Mouse (Mus musculus): Measurements from ENCODE around the gene Xpo6.

The Xpo6 gene

DNA sequence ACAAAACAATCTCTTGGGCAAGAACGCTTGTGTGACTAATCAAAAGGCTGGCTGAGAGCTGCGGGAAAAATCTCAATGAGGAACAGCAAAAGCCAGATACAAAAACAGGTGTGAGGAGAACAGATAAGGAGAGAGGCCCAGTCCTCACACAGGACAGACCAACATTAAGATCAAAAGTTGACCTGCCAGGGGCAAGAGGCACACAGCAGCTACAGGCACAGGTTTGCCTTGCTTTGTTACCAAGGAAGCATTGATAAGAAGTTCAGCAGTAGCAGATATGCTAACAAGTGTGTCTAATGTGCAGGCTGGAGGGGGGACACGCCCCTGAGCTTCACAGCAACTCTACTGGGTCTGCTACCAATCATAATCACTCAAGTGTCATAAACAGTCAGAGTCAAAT is 73.8 kb downstream of the Xpo6 start:
- DNase-seq (ENCODE audit: low spot score) = no peak

DNA sequence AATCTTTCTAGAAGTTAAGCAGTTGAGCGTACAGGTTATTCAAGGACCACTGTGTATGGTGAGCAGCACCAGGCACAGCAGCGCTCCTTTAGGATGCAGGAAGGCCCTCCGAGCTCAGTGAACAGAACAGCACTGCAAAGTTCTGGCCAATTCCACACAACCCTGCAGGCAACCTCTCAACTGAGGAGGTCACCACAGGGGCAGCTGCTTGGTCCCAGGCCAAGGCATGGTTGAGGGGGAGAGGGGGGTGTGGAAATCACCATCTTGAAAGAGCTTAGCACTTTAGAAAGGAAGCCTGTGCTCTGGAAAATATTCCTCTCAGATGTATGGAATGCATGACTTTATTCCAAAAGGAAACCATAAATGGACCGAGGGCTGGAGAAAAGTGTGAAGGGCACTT is 78.8 kb downstream of the Xpo6 start:
- no peak for DNase-seq (ENCODE audit: low spot score)

DNA sequence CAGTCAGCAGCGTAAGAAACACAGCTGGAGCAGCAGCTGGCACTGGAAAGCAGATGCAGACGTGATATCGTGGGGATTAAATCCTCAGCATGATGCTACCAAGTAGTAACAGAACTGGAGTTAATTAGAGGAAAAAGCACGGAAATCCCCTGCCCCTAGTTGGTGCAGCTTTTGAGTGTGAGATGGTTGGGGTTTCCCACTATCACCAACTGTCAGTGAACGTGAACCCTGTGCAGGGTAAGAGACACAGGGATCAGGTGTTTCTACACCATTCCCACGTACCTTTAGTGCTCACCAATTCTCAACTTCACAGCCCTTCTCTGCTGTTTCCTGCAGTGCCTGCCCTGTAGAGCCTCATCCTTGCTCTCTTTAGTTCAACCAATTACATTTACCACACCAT is 80.5 kb downstream of the Xpo6 start:
- DNase-seq (ENCODE audit: low spot score) = no peak

DNA sequence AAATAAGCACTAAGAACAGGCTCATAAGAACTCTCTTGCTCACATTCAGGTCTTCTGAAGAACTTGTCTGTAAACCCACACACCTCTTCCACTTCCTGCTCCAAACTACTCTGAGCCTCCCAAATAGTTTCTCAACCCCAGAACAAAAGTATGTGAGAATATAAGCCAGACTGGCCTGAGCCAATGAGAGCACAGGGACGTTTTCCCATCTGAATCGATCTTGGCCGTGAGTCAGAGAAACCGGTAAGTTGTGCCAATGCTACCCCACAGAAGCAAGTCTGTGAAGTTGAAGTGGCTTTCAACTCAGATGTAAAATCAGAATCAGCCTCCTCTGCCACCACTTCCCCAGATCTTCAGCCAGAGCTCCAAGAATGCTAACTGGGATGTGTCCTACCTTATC is 87.0 kb downstream of the Xpo6 start:
- DNase-seq (ENCODE audit: low spot score) = no peak

DNA sequence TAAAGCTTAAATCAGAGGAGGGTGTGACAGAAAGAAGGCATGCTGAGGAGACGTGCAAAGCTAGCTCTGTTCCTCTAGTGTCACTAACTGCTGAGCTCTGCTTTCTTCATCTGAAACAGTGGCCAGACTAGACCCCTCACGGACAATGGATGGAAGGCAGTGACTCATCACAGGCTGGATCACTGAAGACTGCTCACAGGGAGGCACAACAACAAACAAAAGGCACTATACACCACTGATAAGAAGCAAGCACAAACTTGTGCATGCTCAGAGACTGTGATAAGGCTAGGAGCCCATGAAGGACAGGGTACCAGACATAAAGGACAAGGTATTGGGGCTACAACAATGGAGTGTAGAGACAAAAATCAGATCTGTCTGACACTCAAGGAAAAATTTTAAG is 89.1 kb downstream of the Xpo6 start:
- DNase-seq (ENCODE audit: low spot score) = no peak

DNA sequence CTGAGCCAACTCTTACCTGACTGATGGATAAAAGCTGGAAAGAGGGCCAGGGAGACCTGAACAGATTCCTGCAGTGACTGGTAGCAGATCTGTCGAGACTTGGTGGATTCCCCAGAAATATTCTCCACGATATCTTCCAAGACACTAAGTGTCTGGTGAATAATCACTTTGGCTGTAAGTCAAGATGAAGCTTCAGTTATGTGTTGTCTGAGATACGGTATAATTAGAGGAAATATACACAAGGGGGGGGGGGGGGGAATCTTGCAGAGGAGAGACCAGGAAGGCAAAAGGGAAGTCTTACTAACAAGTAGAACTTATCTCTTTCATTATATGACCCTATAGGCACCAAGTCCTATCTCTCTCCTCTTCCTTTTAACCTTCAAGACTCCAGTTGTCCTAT is 90.4 kb downstream of the Xpo6 start:
- DNase-seq (ENCODE audit: low spot score) = no peak

DNA sequence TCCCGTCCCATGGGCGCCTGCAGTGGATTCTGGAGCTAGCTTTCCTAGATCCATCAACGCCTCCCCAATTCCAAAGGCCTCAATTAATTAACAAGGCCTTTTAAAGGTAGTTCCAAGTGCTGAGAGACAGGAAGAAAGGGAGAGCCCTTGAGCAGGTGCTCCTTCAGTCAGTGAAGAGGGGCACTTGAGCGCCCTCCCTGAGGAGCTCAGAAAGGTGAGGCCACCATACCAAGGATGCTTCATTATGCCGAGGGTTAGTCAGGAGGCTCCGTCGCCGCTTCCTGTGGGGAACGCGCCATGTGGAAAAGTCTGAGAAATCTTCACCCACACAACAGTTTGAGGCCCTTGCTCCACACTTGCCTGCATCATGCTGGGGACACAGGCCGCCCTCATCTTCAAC is 99.9 kb downstream of the Xpo6 start:
- DNase-seq (ENCODE audit: low spot score) = peak; percentile 3

DNA sequence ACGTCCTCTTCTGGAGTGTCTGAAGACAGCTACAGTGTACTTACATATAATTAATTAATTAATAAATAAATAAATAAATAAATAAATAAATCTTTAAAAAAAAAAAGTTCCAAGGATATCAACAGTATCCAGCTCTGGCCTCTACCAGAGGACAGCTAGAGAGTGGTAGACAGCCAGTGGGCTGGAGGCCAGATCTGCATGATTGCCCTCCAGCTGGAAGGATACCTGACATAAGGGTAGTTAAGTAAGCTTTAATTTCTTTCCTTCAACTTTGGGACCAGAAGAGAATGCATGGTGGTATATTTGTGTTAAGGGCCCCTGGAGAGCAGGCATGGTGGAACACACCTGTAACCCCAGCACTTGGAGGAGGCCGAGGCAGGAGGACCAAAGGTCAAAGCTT is 100.5 kb downstream of the Xpo6 start:
- DNase-seq (ENCODE audit: low spot score) = peak; percentile 2

DNA sequence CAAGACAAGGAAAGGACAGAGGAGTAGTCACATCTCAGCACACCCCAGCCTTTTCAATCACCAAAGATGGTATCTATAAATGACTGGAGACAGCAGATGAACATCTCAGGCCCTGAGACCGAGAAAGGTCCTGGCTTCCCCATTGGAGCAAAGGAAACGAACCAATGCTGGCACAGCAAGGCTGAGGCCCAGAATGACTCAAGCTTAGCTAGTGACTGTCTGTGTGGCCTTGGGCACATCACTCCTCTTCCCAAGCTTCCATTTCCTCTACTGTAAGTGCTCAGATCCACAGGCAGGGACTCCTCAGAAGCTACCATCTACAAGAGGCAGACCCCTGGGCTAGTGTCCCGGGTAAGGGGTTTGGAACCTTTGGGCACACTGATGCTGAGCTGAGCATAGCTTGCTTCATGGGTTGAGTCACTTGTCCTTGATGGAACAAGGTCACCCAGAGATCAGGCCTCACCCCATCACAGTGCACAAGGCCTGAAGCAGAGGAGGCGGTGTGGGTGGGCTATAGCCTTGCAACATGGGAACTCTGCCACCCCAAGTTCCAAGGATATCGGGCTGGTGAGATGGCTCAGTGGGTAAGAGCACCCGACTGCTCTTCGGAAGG is 101.0 kb downstream of the Xpo6 start:
- peak; percentile 30 for DNase-seq (ENCODE audit: low spot score)

DNA sequence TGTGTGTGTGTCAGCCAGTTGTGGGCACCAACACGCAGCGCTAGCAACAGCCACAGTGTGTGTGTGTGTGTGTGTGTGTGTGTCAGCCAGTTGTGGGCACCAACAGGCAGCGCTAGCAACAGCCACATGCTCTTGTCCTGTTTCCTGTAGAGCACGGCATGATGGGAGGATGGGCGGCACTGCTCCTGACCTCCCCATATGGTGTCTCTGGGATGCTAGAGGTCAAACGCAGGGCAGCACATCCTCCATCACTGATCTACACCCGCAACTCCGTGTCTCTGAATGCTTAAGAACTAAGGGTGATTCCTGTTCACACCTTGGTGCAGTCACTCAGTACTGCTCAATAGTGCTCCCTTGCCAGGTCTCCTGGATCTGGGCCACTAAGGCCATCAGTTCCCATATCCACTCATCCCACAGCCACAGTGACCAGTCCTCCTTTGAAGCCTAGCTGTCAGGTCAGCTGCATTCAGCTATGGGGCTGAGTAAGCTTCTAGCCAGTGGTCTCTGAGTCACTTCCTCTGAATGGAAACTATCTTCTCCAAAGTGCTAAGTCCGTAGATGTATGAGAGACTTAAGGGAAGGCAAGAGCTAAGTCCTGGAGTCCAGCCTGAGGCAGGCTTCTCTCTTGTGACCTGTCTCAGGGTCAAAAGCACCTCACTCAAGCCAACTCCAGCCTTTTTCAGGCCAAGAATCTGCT is 102.9 kb downstream of the Xpo6 start:
- no peak for DNase-seq (ENCODE audit: low spot score)

DNA sequence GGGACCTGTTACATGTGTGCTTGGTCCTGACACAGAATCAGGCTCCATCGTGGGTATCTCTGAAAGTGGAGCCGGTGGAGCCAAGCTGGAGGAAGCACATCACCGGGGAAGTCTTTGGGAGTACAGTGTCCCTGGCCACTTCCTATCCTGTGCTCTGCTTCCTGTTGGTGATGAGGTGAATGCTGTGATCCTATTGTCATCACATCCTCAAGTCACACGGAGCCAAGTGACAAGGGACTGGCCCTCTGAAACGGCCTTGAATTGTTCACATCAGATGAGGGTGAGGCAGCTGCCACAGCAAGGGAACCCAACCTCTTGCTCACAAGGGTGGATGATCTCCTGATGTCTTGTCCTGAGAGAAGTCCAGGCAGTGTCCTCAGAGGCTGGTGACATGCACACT is 103.7 kb downstream of the Xpo6 start:
- DNase-seq (ENCODE audit: low spot score) = no peak

DNA sequence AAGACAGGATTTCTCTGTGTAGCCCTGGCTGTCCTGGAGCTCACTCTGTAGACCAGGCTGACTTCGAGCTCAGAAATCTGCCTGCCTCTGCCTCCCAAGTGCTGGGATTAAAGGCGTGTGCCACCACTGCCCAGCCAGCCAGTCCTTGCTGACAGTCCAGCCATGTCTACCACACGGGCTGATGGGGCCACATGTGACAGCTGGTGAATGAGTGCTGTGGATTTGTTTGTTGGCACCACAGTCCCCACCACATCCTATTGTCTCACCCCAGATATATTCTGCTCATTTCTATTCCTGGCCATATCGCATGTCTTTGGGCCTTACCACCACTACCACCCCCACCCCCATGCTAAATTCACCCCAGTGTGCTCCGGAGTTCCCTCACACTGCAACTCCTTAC is 105.6 kb downstream of the Xpo6 start:
- peak; percentile 2 for DNase-seq (ENCODE audit: low spot score)

DNA sequence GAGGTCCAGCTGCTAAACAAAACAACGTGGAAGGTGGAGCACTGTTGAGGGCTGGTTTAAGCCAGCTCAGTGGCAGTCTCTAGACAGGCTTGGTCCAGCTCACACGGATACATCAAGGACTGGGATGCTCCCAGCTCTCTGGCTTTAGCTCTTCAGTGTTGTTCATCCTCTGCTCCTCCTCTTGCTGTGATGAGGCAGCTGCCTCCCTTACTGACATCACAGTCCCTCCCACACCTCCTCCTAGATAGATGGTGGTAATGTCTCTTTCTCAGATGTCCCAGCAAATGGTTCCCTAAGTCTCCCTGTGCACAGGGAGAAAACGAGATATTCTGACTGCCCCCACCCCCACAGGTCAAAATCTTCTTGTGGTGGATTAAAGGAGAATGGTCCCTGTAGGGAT is 107.1 kb downstream of the Xpo6 start:
- no peak for DNase-seq (ENCODE audit: low spot score)

DNA sequence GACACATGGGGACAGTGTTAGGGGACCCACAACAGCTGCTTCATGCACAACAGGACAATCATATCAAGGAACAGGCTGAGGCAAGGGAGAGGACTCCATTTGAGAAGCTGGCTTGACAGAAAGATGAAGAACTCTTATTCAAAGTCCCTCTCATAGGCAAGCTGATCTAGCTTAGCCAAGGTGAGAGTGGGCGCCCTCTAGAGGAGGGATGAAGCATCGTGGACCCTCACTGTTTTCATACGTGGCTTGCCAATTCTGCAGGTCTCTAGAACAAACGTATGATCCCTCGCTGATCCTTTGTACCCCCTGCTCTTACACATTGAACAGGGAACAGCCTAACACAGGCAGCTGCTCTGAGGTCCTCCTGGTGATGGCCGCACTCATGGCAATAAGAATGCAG is 110.5 kb downstream of the Xpo6 start:
- DNase-seq (ENCODE audit: low spot score) = peak; percentile 38

DNA sequence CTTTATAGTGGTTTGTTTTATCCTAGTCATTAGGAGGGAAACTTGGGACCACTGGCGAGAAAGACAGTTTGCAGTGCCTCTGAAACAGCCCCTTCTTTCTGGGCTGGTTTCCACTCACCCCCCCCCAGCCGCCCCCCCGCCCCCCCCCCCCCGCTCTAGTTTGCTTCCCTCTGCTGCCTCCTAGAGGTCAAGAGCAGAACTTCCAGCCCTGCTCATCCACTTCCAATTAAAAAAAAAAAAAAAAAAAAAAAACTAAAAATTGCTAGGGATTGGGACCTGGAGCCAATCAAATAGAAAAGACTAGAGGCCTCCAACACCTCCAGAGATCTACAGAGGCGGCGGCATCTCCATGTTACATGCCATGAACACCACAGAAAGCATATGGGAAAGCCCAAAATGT is 112.1 kb downstream of the Xpo6 start:
- DNase-seq (ENCODE audit: low spot score) = no peak

DNA sequence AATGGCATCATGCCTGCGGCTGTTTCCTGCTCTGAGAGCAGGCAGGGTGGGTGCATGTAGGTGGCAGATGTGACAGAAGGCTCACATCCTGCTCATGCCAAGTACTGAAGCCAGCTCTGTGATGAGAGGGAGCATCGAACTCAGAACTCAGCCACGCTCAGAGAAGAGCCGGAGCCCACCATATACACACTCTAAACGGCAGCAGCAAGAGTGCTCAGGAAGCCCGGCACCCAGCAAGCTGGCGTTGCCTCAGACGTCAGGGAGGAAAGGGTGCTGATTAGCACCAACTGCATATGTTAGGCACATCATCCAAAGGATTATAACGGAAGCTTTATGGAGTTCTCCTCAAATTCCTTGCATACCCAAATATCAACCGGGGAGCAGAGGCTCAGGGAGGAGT is 112.7 kb downstream of the Xpo6 start:
- no peak for DNase-seq (ENCODE audit: low spot score)

DNA sequence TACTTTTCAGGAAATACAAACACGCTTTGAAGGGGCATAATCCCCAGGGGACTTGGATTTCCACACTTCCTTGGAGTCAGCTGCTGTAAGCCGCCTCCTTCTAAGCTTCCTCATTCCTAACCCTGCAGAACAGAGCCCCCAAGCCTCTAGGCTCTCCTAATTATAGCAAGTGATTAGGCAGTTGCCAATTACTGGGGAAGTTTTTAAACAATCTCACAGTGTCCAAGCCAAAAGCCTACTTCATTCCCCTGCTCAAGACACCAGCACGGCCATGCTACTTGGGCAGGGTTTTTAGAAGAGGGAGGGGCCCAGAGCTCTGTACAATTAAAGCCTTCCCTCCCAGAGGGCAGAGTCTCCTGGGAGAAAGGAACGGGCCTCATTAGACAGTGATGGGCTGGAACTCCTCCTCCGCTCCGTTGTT is 114.0 kb downstream of the Xpo6 start:
- no peak for DNase-seq (ENCODE audit: low spot score)

DNA sequence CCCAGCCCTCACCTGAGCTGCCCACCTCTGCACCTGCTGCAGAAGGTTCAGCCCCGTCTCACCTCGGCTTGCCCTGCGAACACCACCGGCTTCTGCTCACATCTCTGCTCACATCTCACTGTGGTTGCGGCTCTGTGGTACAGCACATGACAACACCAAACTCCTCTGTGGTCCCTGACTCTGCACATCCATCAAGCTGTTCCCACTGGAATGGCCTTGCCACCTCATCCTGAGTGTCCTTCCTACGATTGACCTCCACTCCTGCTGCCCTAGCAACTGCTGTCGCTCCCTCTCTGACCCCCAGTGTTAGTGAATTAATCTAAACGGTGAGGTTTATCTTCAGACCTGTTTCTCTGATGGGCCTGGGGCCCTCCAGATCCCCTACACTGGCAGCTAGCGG is 115.1 kb downstream of the Xpo6 start:
- DNase-seq (ENCODE audit: low spot score) = no peak

DNA sequence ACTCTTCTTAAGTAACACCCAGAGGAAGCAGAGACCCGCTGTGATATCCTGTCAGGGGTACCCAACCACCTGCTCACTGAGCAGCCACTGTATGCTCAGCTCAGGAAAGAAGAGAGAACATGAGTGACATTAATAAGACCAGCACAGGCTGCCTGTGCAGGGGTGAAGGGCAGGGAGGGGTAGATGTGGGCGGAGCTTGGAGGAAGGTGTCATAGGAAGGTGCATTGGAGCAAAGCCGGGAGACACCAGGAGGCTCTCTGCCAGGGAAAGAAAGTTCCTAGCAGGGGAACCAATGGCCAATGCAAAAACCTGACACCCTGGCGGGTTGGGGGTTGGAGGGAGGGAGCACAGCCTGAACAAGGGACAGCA is 116.3 kb downstream of the Xpo6 start:
- no peak for DNase-seq (ENCODE audit: low spot score)

DNA sequence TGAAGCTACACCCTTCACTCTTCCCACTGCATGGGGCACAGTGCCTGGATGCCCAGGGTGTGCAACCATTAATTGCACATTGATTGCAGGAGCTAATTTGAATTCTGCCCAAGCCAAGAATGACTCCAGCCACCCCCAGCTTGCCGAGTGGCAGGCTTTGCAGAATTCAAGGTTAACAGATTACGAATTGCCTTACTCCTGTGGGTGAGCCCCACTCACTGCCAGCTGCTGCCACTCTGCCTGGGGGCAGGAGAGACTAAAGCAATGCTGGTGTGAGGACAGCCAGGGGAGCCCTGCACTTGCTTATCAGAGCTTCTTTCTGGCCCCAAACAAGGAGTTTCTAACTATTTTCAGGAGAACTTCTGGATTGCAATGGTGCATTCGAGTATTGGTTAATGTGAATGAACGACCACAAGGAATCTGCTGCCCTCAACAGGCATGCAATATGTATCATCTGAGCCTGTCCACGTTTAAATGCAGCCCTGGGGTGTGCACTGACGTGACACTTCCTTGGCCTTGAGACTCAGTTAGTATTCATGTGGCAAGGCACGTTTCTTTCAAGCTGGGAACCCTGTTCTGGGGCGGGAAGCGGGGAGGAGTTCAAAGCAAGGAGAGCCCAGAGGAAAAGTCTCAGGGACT is 116.8 kb downstream of the Xpo6 start:
- DNase-seq (ENCODE audit: low spot score) = no peak

DNA sequence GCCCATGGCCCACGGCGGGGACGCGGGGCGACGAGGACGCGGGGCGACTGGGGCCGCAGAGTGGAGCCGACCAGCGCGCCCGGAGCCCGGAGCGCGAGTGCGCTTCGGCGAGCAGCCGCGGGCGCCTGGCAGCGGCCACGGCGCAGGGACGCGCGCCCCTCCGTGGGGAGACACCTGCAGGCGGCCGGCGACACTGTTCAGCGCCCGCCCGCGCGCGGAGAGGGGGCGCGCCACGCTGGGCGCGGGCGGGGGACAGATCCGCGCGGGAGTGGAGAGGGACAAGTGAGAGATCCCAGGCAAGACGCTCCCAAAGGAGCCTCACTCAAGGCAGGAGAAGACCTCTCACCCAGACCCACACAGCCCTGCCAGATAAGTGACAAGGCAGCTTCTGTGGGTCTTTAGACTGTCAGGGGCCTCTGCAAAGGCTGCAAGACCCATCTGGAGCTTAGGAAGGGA is 118.0 kb downstream of the Xpo6 start, which contains the start of gene Gsg1l:
Gene Gsg1l (minus strand): TSS at position 126 of the 456 bp plus-strand sequence.
- peak; percentile 31 for DNase-seq (ENCODE audit: low spot score)

DNA sequence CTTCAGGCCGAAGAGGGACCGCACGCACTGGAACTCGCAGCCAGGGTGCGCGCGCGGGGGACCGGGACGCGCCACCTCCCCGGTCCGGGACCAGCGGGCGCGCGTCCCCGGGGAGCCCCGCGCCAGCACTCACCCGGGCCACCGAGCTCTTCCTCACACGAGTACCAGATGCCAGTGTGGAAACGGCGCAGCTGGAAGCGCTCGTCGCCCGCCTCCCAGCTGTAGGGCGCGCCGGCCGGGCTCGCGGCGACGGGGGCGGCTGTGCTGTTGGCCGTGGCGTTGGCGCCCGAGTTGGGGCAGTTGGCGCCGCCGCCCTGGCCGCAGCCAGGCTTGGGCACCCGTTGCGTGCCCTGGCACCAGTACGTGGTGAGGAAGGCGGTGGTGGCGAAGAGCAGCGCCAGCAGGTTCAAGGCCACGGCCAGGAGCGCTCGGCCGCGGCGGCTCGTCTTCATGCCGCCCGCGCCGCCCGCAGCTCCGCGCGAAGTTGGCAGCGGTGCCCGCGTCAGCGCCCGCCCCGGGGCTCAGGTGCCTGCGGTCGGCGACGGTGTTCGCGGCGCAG is 118.5 kb downstream of the Xpo6 start:
- peak; percentile 36 for DNase-seq (ENCODE audit: low spot score)

DNA sequence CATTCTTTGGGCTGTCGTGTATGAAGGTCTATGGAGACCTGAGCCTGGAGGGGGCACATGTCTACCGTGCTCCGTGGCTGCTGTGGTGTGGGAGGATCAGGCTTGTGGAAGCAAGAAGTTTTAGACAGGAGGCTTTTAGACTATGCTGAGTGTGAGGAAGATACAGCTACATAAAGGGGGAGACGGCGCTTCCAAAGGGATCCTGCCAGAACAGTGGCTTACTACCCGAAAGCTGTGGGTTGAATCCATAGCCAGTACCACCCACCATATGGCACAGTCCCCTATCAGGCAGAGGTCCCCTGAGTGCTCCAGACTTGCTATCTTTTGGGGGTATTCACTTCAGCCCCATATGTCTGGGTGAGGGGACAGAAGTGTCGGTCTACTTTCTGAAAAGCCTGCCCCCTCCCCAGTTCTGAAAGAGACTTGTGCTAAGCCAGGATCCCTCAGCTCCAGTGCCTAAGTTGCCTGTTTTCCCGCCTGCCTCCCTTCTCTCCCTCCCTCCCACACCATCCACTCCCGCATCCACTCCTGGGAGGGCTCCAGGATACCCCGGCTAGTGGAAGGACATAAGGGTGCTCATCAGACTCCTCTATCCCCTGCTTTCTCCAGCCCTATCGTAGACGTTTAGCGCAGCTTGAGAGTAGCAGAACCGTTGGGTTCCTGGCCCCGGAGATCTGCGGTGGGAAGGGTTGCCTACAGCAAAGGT is 119.2 kb downstream of the Xpo6 start:
- no peak for DNase-seq (ENCODE audit: low spot score)

All from ovary, postnatal 36 days (tissue).